Mouse (Mus musculus) ES-E14 (cell line): Measurements from ENCODE around the gene Tsc22d1. TPM values are rescaled to one million over a fixed set of nuclear protein-coding genes. Genes with fewer than 3 reads are reported as not detected.

Experiments used
- DNase-seq: peaks from one replicate; pipeline ENCODE4 v3.0.0-alpha.2; 2013; ENCODE audit warnings: low read depth, low spot score
- H3K27ac ChIP-seq: 2 replicates; pipeline ENCODE4 v1.5.1; 2012; ENCODE audit warnings: low read depth, mild to moderate bottlenecking, low read length, moderate library complexity, mixed read lengths; ENCODE audit not compliant: poor library complexity, insufficient read depth, severe bottlenecking
- H3K36me3 ChIP-seq: 2 replicates; pipeline ENCODE4 v1.6.1; 2012; ENCODE audit warnings: mild to moderate bottlenecking, low read length, moderate library complexity, mixed read lengths; ENCODE audit not compliant: control insufficient read depth, poor library complexity, insufficient read depth, severe bottlenecking
- H3K4me1 ChIP-seq, 2 experiments: fragments of 150-350 bp in 1 of 2; sonication (generic) in 1 of 2; 2 replicates each; pipeline ENCODE4 v1.6.1; 2012; ENCODE audit warnings: low read length in 2 of 2, mild to moderate bottlenecking in 1 of 2, mixed read lengths in 1 of 2; ENCODE audit not compliant: control insufficient read depth in 2 of 2, insufficient read depth in 2 of 2, poor library complexity in 1 of 2
- H3K4me3 ChIP-seq, 2 experiments: fragments of 150-350 bp in 1 of 2; sonication (generic) in 1 of 2; 2 replicates each; pipeline ENCODE4 v1.5.1; 2012; ENCODE audit warnings: low read length in 2 of 2, low read depth in 1 of 2, mild to moderate bottlenecking in 1 of 2, mixed read lengths in 1 of 2; ENCODE audit not compliant: insufficient read depth in 1 of 2, poor library complexity in 1 of 2, severe bottlenecking in 1 of 2
- H3K9ac ChIP-seq: 2 replicates; pipeline ENCODE4 v1.6.1; 2012; ENCODE audit warnings: low read depth, mild to moderate bottlenecking, low read length, mixed read lengths; ENCODE audit not compliant: poor library complexity, insufficient read depth, severe bottlenecking
- H3K9me3 ChIP-seq: fragments of 150-350 bp; sonication (generic); 2 replicates; pipeline ENCODE4 v1.6.1; 2012; ENCODE audit warnings: low read depth, mild to moderate bottlenecking, low read length; ENCODE audit not compliant: control insufficient read depth, insufficient read depth
- CHD2 ChIP-seq: IDR thresholded peaks from 2 replicates; pipeline ENCODE4 v1.6.1; 2014; ENCODE audit warnings: mild to moderate bottlenecking, low read depth, low read length, inconsistent platforms
- HCFC1 ChIP-seq: IDR thresholded peaks from 2 replicates; pipeline ENCODE4 v1.6.1; 2012; ENCODE audit warnings: low read length, inconsistent platforms, borderline replicate concordance; ENCODE audit not compliant: insufficient read depth
- MAFK ChIP-seq: IDR thresholded peaks from 2 replicates; pipeline ENCODE4 v1.6.1; 2014; ENCODE audit warnings: mild to moderate bottlenecking, low read depth, low read length, inconsistent platforms; ENCODE audit not compliant: insufficient read depth
- ZC3H11A ChIP-seq: IDR thresholded peaks from 2 replicates; pipeline ENCODE4 v1.6.1; 2012; ENCODE audit warnings: low read depth, mild to moderate bottlenecking, inconsistent platforms, low read length, borderline replicate concordance
- ZNF384 ChIP-seq: IDR thresholded peaks from 2 replicates; pipeline ENCODE4 v1.6.1; 2012; ENCODE audit warnings: low read depth, low read length, inconsistent platforms
- in situ Hi-C, 2 experiments: fragments of 600-800 bp; cut with MboI; formaldehyde crosslinking; loops; one replicate each; pipeline ENCODE4 v1.15.1; 2025; ENCODE audit warnings: low sequenced_read_pairs in 2 of 2, inconsistent platforms in 1 of 2; ENCODE audit not compliant: unreplicated experiment in 2 of 2
- total RNA-seq: library from RNA; depleted of rRNA; stranded (reverse); fragments of 300-350 nt; gene quantifications from 2 replicates; pipeline ENCODE4 v1.2.3, GENCODE M21; 2012

Tsc22d1 gene
- total RNA-seq, 1 experiment = 129 TPM

DNA sequence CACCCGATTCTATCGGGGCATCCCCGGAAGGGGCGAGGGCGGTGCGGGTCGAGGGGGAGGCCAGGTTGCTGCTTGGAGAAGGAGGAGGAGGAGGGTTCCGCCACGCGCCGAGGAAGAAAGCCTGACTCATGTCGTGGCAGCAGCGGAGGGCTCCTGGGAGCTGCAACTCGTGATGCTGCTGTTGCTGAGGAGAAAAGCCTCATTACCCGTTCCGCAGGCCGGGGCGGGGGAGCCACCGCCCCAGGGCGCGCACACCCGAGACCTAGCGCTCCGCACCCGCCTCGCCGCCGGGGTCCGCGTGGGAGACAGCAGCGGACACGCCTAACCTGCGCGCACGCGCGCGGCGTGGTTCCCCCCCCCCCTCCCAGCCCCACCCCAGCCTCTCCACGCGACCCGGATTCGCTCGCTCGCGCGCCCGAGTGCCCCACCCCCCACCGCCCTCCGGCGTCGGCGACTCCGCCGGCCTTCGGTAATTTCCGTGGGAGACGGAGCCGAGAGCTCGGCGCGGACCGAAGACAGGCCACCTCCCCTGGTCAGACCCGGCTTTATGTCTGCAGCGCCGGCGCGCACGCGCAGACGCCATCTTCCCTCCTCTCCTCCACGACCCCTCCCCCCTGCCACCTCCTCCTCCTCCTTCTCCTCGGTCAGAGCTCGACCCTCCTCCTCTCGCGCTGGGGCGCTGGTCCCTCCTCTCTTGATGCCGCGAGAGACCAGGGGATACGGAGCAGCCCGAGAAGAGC, 469 bp upstream of the Tsc22d1 start:
- H3K9ac ChIP-seq = peak overlapping the region; percentile 92
- H3K36me3 ChIP-seq = peaks cover 27% of the 10 kb centered on the region
- in situ Hi-C loops = no loop called here
- H3K4me3 ChIP-seq = peak overlapping the region; percentile 50 to 94
- DNase-seq = peak; percentile 91
- H3K4me1 ChIP-seq = peaks cover 4 to 5% of the 10 kb centered on the region in 2 experiments; a peak in 2 of 4 replicates
- TF ChIP-seq MAFK (0 out of 2 replicates have a peak, but pooled peaks have one; percentile 14), CHD2 (peak; percentile 61; the same call in 1 of the 2 replicates), ZC3H11A (no peak)
- H3K27ac ChIP-seq = peak overlapping the region; percentile 84
- H3K9me3 ChIP-seq = no peaks in the 10 kb centered on the region

DNA sequence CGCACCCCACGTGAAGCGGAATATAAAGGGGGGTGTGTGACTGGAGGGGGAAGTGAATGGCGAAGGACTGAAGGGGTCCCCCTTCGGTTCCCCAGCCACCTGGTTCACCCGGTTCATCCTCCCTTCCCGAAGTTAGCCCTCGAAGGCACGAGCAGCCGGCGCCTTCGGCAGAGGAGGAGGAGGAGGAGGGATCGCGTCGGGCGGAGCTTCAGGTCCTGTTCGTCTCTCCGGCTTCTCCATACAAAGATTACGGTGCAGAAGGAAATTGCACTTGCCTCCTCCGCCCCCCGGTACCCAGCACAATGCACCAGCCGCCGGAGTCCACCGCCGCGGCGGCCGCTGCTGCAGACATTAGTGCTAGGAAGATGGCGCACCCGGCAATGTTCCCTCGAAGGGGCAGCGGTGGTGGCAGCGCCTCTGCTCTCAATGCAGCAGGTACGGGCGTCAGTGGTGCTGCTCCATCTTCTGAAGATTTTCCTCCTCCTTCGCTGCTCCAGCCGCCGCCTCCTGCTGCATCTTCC, 1.1 kb downstream of the Tsc22d1 start:
- Histone ChIP-seq H3K27ac (no peak overlapping the region), H3K4me3 (peak overlapping the region; percentile 50 to 94), H3K4me1 (peaks cover 7% of the 10 kb centered on the region in 2 experiments; a peak in 3 of 4 replicates), H3K9me3 (no peaks in the 10 kb centered on the region), H3K9ac (peak overlapping the region; percentile 68), H3K36me3 (peaks cover 27% of the 10 kb centered on the region)
- in situ Hi-C loops = no loop called here
- TF ChIP-seq HCFC1 = no peak
- no peak for TF ChIP-seq ZNF384
- TF ChIP-seq CHD2 = no peak
- TF ChIP-seq ZC3H11A = no peak
- TF ChIP-seq MAFK = no peak
- no peak for DNase-seq

DNA sequence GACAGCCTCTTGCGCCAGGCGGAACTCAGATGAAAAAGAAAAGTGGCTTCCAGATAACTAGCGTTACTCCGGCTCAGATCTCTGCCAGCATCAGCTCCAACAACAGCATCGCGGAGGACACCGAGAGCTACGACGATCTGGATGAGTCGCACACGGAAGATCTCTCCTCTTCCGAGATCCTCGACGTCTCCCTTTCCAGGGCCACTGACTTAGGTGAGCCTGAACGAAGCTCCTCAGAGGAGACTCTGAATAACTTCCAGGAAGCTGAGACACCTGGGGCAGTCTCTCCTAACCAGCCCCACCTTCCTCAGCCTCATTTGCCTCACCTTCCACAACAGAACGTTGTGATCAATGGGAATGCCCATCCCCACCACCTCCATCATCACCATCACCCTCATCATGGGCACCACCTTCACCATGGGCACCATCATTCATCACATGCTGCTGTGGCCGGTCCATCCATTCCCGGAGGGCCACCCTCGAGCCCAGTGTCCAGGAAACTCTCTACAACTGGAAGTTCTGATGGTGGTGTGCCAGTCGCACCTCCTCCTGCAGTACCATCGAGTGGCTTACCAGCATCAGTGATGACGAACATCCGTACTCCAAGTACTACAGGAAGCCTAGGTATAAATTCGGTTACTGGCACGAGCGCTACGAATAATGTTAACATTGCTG, 1.7 kb downstream of the Tsc22d1 start:
- Histone ChIP-seq H3K27ac (no peak overlapping the region), H3K4me3 (peak overlapping the region; percentile 50 to 94), H3K9me3 (no peaks in the 10 kb centered on the region), H3K9ac (peak overlapping the region; percentile 68; the same call in 1 of the 2 replicates), H3K4me1 (peaks cover 7% of the 10 kb centered on the region in 2 experiments; a peak in 3 of 4 replicates), H3K36me3 (peaks cover 28% of the 10 kb centered on the region)
- no peak for TF ChIP-seq HCFC1
- DNase-seq = no peak
- in situ Hi-C loops = no loop called here

DNA sequence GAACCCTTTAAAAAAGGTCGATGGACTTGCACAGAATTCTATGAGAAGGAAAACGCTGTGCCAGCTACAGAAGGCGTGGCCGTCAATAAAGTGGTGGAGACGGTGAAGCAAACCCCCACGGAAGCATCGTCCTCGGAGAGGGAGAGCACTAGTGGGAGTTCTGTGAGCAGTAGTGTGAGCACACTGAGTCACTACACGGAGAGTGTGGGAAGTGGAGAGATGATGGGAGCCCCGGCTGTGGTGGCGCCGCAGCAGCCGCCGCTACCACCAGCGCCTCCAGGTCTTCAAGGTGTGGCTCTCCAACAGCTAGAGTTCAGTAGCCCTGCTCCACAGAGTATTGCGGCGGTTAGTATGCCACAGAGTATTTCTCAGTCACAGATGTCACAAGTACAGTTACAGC, 2.6 kb downstream of the Tsc22d1 start:
- Histone ChIP-seq H3K9ac (no peak overlapping the region), H3K27ac (no peak overlapping the region), H3K4me3 (no peak overlapping the region), H3K9me3 (no peaks in the 10 kb centered on the region), H3K36me3 (peaks cover 28% of the 10 kb centered on the region), H3K4me1 (peaks cover 7% of the 10 kb centered on the region in 2 experiments; a peak in 3 of 4 replicates)
- TF ChIP-seq HCFC1 (no peak), ZC3H11A (no peak), CHD2 (no peak), MAFK (no peak), ZNF384 (no peak)
- in situ Hi-C loops = no loop called here
- DNase-seq = no peak
